Mouse (Mus musculus) neural tube, embryonic 12.5 days (tissue): ENCODE measurements around the gene Apbb2. TPM values are rescaled to one million over a fixed set of nuclear protein-coding genes. Genes with fewer than 3 reads are reported as not detected.

ENCODE experiments used
- ATAC-seq: fragments of 200-750 bp; cut with Nextera tagmentation; 2 replicates; pipeline ENCODE4 v1.8.0; 2017; ENCODE audit warnings: low read depth, mild to moderate bottlenecking, moderate TSS enrichment, moderate library complexity; ENCODE audit not compliant: low FRiP score
- H3K27ac ChIP-seq: fragments of 300-500 bp; sonication (generic); 2 replicates; pipeline ENCODE4 v1.5.1; 2016
- H3K27me3 ChIP-seq: fragments of 300-500 bp; sonication (generic); replicated peaks from 2 replicates; pipeline ENCODE4 v1.6.1; 2016; ENCODE audit warnings: mild to moderate bottlenecking
- H3K36me3 ChIP-seq: fragments of 300-500 bp; sonication (generic); 2 replicates; pipeline ENCODE4 v1.6.1; 2016; ENCODE audit warnings: mild to moderate bottlenecking
- H3K4me1 ChIP-seq: fragments of 300-500 bp; sonication (generic); 2 replicates; pipeline ENCODE4 v1.6.1; 2016
- H3K4me2 ChIP-seq: fragments of 300-500 bp; sonication (generic); replicated peaks from 2 replicates; pipeline ENCODE4 v1.6.1; 2016; ENCODE audit warnings: mild to moderate bottlenecking
- H3K4me3 ChIP-seq: fragments of 300-500 bp; sonication (generic); 2 replicates; pipeline ENCODE4 v1.5.1; 2016
- H3K9ac ChIP-seq: fragments of 300-500 bp; sonication (generic); 2 replicates; pipeline ENCODE4 v1.6.1; 2016; ENCODE audit warnings: mild to moderate bottlenecking
- H3K9me3 ChIP-seq: fragments of 300-500 bp; sonication (generic); 2 replicates; pipeline ENCODE4 v1.6.1; 2016; ENCODE audit warnings: mild to moderate bottlenecking
- WGBS: fragments of 180-500 bp; shearing (Covaris S2); methylation state at CpG from one replicate; pipeline ENCODE4 v1.1.7; 2016; 5-methylcytosine and 5-hydroxymethylcytosine counted together
- polyA plus RNA-seq: library from polyadenylated mRNA; unstranded; fragments of >200 nt; fragmentation: Nextera tagmentation; extraction: Ambion mirVana; gene quantifications from 2 replicates; pipeline ENCODE4 v1.2.1, GENCODE M21; 2016

The Apbb2 gene
- polyA plus RNA-seq, 1 experiment from 2014 or later: 80.5 TPM

DNA sequence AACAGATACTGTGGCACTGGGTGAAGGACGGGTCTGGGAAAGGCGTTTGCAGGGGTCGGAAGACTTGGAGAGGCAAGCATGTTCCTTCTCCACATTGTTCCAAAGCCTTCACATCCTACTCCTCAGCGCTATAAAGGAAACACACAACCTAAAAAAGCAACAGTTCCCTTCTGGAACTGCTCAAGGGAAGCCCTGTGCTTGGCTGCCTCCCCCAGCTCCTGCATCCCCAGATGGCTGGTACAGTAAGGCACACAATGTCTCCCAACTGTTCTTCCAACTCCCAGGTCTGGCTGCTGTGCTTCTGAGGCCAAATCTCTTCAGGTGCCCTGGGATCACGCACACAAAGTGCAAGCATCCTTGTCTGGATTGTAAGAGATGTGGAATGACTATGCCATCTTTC, 302.8 kb downstream of the Apbb2 start:
- no peak overlapping the region for H3K4me2 ChIP-seq
- ATAC-seq: no peak
- WGBS: 88% methylated on average over 5 of the region's 5 CpGs
- H3K9me3 ChIP-seq: no peaks in the 10 kb centered on the region
- no peaks in the 10 kb centered on the region for H3K27me3 ChIP-seq
- peaks cover 5% of the 10 kb centered on the region; the same call in 1 of the 2 replicates for H3K36me3 ChIP-seq
- no peak overlapping the region for H3K4me3 ChIP-seq
- peaks cover 11% of the 10 kb centered on the region for H3K4me1 ChIP-seq
- H3K27ac ChIP-seq: no peak overlapping the region
- no peak overlapping the region for H3K9ac ChIP-seq

DNA sequence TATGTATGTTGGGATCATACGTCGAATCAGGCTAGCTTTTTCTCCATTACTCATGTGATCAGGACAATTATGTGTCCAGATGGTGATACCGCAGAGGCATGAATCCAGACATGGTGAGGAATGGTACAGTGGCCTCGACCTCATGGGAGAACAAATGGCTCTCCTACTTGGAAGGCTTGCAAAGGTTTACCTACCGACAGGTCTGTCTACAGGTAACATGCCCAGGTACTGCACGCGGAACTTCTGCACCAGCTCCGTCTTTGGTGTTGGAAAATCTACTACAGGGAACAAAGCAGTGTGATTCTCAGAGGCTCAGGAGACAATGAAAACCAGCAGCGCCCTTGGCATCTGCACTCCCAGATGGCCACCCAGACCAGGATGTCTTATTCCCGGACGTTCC, 307.8 kb downstream of the Apbb2 start:
- 95% methylated on average over 11 of the region's 11 CpGs for WGBS
- Histone ChIP-seq H3K4me1 (no peaks in the 10 kb centered on the region), H3K4me2 (no peak overlapping the region), H3K9ac (no peak overlapping the region), H3K36me3 (peaks cover 23% of the 10 kb centered on the region), H3K4me3 (no peak overlapping the region), H3K27ac (no peak overlapping the region), H3K27me3 (no peaks in the 10 kb centered on the region), H3K9me3 (no peaks in the 10 kb centered on the region)
- no peak for ATAC-seq

DNA sequence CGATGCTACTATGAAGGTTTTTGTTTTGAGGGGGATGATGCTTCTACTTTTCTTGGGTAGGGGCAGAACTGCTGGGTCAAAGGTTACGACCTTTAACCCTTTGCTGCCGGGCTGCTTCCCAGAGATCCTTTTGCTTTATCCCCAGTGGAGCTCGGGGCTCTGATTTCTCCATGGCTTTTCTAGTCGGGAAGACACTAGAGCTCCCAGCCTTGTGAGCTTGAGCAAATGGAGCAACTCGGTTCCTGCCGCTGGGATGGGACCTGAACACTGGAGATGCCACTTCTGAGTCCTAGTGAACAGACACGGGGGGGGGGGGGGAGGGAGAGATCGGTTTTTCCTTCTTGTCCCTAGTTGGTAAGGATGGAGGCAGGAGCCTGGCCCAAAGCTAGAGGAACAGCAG, 308.3 kb downstream of the Apbb2 start:
- H3K27me3 ChIP-seq: no peaks in the 10 kb centered on the region

DNA sequence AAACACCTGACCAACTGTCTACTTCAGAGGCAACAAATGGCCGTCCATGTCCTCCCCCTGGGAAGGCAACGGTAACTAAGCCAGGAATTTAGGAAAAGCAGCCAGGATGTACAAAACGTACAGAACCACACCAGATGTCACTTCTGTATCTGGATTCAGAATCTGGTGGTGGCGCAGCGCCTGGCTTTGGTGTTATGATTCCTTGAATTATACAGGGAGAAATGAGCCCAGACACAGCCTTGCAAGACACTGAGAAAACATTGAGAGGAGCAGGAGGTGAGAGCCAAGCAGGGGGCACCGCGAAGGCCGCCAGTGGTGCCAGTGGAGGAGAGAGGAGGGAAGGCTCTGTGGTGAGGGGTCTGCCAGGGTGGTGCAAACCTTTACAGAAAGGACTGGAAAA, 313.1 kb downstream of the Apbb2 start:
- no peaks in the 10 kb centered on the region for H3K9me3 ChIP-seq
- 78% methylated on average over 8 of the region's 8 CpGs for WGBS
- no peak overlapping the region for H3K9ac ChIP-seq
- H3K4me2 ChIP-seq: no peak overlapping the region
- H3K4me3 ChIP-seq: no peak overlapping the region
- no peak overlapping the region for H3K27ac ChIP-seq
- H3K27me3 ChIP-seq: no peaks in the 10 kb centered on the region
- no peak for ATAC-seq
- H3K4me1 ChIP-seq: no peaks in the 10 kb centered on the region
- H3K36me3 ChIP-seq: peaks cover 36% of the 10 kb centered on the region

More for the DNA sequence above, 308.3 kb downstream of the Apbb2 start:
- 70% methylated on average over 9 of the region's 9 CpGs for WGBS
- Histone ChIP-seq H3K4me2 (no peak overlapping the region), H3K9me3 (no peaks in the 10 kb centered on the region), H3K36me3 (peaks cover 26% of the 10 kb centered on the region), H3K4me1 (no peaks in the 10 kb centered on the region), H3K27ac (no peak overlapping the region), H3K9ac (no peak overlapping the region), H3K4me3 (no peak overlapping the region)
- no peak for ATAC-seq

DNA sequence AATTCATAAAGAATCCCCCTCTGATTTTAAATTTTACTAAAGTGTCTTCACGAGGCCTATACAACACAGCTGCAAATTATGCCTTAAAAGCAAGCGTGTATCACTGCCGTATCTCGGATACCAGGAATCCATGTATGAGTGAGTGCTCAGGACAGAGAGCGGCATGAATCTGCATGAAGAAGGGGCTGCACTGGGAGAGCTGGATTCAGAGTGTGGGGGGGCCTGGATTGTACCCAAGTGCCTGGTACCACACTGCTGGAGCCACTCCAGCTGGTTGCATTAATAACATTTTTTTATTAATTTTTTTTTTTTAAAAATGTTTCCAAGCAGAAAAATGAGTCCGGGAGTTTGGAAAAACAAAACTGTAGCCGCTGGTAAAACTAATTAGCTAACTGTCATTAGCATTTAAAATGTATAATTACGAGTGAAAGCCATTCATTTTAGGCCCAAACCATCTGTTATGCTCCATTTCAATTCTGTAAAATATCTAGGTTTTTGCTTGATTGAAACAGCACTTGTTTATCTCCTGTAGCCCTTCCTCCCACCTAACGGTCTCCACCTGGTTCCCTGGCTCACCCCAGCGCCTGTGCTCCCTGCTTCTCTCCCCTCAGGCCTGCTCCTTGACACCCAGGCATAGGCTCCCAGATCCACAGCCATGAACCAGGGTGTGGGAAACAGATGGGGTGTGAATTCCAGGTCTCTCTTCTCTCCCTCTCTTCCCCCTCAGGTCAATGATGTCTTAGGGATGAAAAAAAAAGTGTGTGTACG, 314.1 kb downstream of the Apbb2 start:
- no peak overlapping the region for H3K4me3 ChIP-seq
- H3K4me2 ChIP-seq: no peak overlapping the region
- peaks cover 36% of the 10 kb centered on the region for H3K36me3 ChIP-seq
- no peaks in the 10 kb centered on the region for H3K4me1 ChIP-seq
- H3K9me3 ChIP-seq: no peaks in the 10 kb centered on the region
- H3K27ac ChIP-seq: no peak overlapping the region
- H3K9ac ChIP-seq: no peak overlapping the region
- H3K27me3 ChIP-seq: no peaks in the 10 kb centered on the region
- 81% methylated on average over 11 of the region's 11 CpGs for WGBS
- no peak for ATAC-seq

GRCm38 (mm10) chr5:66302873-66303272, 315.7 kb downstream of the Apbb2 start:
- Histone ChIP-seq H3K27ac (no peak overlapping the region), H3K9me3 (no peaks in the 10 kb centered on the region), H3K27me3 (no peaks in the 10 kb centered on the region), H3K36me3 (peaks cover 27% of the 10 kb centered on the region), H3K9ac (no peak overlapping the region), H3K4me1 (no peaks in the 10 kb centered on the region), H3K4me2 (no peak overlapping the region), H3K4me3 (no peak overlapping the region)
- 89% methylated on average over 2 of the region's 2 CpGs for WGBS
- no peak for ATAC-seq

- Histone ChIP-seq H3K27me3 (no peaks in the 10 kb centered on the region), H3K9me3 (no peaks in the 10 kb centered on the region), H3K4me2 (no peak overlapping the region), H3K4me3 (no peak overlapping the region), H3K9ac (no peak overlapping the region), H3K27ac (no peak overlapping the region), H3K36me3 (peaks cover 24% of the 10 kb centered on the region), H3K4me1 (no peaks in the 10 kb centered on the region)
- WGBS: 94% methylated on average over 21 of the region's 21 CpGs
- ATAC-seq: no peak
Measured at GRCm38 (mm10) chr5:66302085-66302815, 316.3 kb downstream of the Apbb2 start.

DNA sequence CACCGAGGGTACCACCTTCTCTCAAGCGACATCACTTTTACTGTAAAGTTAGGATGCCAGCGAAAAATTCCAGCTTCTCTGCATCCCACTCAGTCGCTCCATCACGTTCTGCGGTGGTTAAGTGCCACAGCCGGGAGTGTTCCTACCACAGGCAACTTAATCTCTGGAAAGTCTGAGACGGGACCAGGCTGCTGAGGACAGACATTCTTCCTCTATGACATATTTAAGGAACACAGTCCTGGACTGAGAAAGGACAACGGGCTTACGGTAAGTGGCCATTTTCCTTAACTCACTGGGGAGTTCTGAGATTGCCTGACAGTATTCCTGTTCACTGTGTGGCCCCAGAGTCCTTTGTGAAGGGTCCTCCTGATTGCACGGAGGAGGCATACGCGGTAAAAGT, 318.0 kb downstream of the Apbb2 start:
- Histone ChIP-seq H3K27ac (no peak overlapping the region), H3K27me3 (no peaks in the 10 kb centered on the region), H3K4me1 (no peaks in the 10 kb centered on the region), H3K9ac (no peak overlapping the region), H3K4me2 (no peak overlapping the region), H3K4me3 (no peak overlapping the region), H3K36me3 (peaks cover 22% of the 10 kb centered on the region), H3K9me3 (no peaks in the 10 kb centered on the region)
- 90% methylated on average over 13 of the region's 13 CpGs for WGBS
- ATAC-seq: no peak

DNA sequence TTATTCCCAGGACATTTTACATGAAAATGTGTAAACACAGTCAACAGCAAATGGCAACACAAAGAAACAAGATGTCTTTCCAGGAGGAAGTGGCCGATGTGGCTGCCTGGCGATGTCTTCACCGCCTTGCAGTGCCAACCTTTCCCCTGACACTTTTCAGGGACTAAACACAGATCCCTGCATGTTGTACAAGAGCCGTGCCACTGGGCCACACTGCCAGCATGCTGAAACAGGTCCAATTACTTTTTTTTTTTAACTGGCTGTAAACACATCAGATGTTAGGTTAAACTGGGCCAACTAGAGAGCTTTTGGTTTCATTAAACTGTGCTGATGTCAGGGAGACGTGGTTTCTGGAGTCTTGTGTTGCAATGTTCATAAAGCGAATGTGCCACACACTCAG, 319.7 kb downstream of the Apbb2 start:
- no peak for ATAC-seq

GRCm38 (mm10) chr5:66296116-66296515, 322.5 kb downstream of the Apbb2 start:
- ATAC-seq: no peak
- no peaks in the 10 kb centered on the region for H3K9me3 ChIP-seq

More for the DNA sequence above, 319.7 kb downstream of the Apbb2 start:
- H3K27me3 ChIP-seq: no peaks in the 10 kb centered on the region
- H3K4me1 ChIP-seq: no peaks in the 10 kb centered on the region
- peaks cover 18% of the 10 kb centered on the region for H3K36me3 ChIP-seq
- 93% methylated on average over 6 of the region's 6 CpGs for WGBS
- H3K27ac ChIP-seq: no peak overlapping the region
- no peaks in the 10 kb centered on the region for H3K9me3 ChIP-seq
- no peak overlapping the region for H3K4me2 ChIP-seq
- H3K4me3 ChIP-seq: no peak overlapping the region
- no peak overlapping the region for H3K9ac ChIP-seq

DNA sequence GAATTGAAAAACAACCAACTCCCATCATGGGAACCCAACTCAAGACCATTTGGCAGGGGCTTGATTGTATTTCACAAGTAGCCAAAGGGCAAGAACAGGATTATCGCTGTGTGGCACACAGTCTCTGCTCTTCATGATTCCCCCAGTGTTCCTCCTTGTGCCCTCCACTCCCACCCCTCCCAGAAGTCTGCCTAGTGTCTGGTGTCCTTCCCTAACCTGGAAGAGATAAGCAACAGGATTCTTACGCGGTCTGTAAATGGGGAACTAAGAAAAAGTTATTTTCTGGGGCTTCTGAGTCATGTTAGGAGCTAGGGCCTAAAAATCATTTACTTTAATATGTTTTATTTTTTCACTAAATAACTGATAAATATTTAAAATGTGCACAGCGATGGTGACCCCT, 323.6 kb downstream of the Apbb2 start:
- ATAC-seq: no peak
- 0 out of 2 replicates have a peak, but pooled peaks cover 6% of the 10 kb centered on the region for H3K9me3 ChIP-seq
- 94% methylated on average over 4 of the region's 4 CpGs for WGBS
- H3K4me3 ChIP-seq: no peak overlapping the region
- 0 out of 2 replicates have a peak, but pooled peaks cover 5% of the 10 kb centered on the region for H3K36me3 ChIP-seq
- H3K4me1 ChIP-seq: no peaks in the 10 kb centered on the region
- no peaks in the 10 kb centered on the region for H3K27me3 ChIP-seq
- no peak overlapping the region for H3K9ac ChIP-seq
- no peak overlapping the region for H3K27ac ChIP-seq
- no peak overlapping the region for H3K4me2 ChIP-seq

More at GRCm38 (mm10) chr5:66296116-66296515, 322.5 kb downstream of the Apbb2 start:
- Histone ChIP-seq H3K36me3 (peaks cover 11% of the 10 kb centered on the region), H3K4me2 (no peak overlapping the region), H3K4me1 (no peaks in the 10 kb centered on the region), H3K9ac (no peak overlapping the region), H3K27me3 (no peaks in the 10 kb centered on the region), H3K27ac (no peak overlapping the region), H3K4me3 (no peak overlapping the region)
- WGBS: 96% methylated on average over 5 of the region's 5 CpGs

GRCm38 (mm10) chr5:66294106-66294625, 324.4 kb downstream of the Apbb2 start:
- Histone ChIP-seq H3K27me3 (no peaks in the 10 kb centered on the region), H3K4me3 (no peak overlapping the region), H3K36me3 (0 out of 2 replicates have a peak, but pooled peaks cover 5% of the 10 kb centered on the region), H3K9ac (no peak overlapping the region), H3K4me1 (no peaks in the 10 kb centered on the region), H3K4me2 (no peak overlapping the region), H3K9me3 (0 out of 2 replicates have a peak, but pooled peaks cover 6% of the 10 kb centered on the region), H3K27ac (no peak overlapping the region)
- 88% methylated on average over 11 of the region's 11 CpGs for WGBS
- no peak for ATAC-seq
